Mouse (Mus musculus): Measurements from ENCODE around the gene Otop2. TPM values are rescaled to one million over a fixed set of nuclear protein-coding genes. Genes with fewer than 3 reads are reported as not detected.

Otop2 gene
- polyA plus RNA-seq, 1 experiment from 2014 or later: not detected

- ATAC-seq (ENCODE audit: low FRiP score, low TSS enrichment): no peak
- WGBS: 87% methylated on average over 5 of the region's 5 CpGs
- Histone ChIP-seq H3K9me3 (ENCODE audit: low read length) (no peaks in the 10 kb centered on the region), H3K36me3 (ENCODE audit: insufficient read depth, low read length) (no peaks in the 10 kb centered on the region), H3K4me2 (replicated peaks; ENCODE audit: low read depth, low read length) (no peak overlapping the region), H3K27me3 (ENCODE audit: insufficient read depth, low read length) (peaks cover 7% of the 10 kb centered on the region), H3K4me3 (ENCODE audit: low read length) (no peak overlapping the region), H3K27ac (ENCODE audit: low read length) (no peak overlapping the region), H3K9ac (replicated peaks; ENCODE audit: low read length) (no peak overlapping the region), H3K4me1 (ENCODE audit: insufficient read depth, low read length) (peaks cover 10% of the 10 kb centered on the region; the same call in 1 of the 2 replicates)
These were observed 46.4 kb downstream of the Otop2 start for GRCm38 (mm10) chr11:115353375-115353774.

DNA sequence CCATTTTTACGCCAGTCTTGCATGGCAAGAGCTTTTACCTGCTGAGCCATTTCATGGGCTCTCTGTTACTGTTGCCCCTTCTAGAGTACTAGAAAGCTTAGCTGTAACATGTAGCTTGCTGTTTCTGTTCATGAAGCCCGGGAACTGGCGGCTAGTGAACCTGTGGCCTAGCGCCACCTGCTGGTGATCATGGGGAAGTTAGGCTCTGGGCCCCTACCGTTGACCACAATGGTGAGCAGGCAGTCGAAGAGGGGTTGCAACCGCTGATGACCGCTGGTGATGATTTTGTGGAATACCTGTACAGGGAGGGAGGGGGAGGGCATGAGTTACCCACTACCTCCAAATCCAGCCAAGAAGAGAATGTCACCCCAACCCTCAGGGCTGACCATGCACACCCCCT is 47.2 kb downstream of the Otop2 start:
- H3K9ac ChIP-seq (replicated peaks; ENCODE audit: low read length): no peak overlapping the region
- 8% methylated on average over 8 of the region's 8 CpGs for WGBS
- H3K27me3 ChIP-seq (ENCODE audit: insufficient read depth, low read length): peaks cover 7% of the 10 kb centered on the region
- H3K9me3 ChIP-seq (ENCODE audit: low read length): no peaks in the 10 kb centered on the region
- peaks cover 11% of the 10 kb centered on the region for H3K4me1 ChIP-seq (ENCODE audit: insufficient read depth, low read length)
- no peaks in the 10 kb centered on the region for H3K36me3 ChIP-seq (ENCODE audit: insufficient read depth, low read length)
- no peak overlapping the region for H3K4me3 ChIP-seq (ENCODE audit: low read length)
- H3K27ac ChIP-seq (ENCODE audit: low read length): no peak overlapping the region
- peak; percentile 27; the same call in 1 of the 2 replicates for ATAC-seq (ENCODE audit: low FRiP score, low TSS enrichment)
- H3K4me2 ChIP-seq (replicated peaks; ENCODE audit: low read depth, low read length): no peak overlapping the region

DNA sequence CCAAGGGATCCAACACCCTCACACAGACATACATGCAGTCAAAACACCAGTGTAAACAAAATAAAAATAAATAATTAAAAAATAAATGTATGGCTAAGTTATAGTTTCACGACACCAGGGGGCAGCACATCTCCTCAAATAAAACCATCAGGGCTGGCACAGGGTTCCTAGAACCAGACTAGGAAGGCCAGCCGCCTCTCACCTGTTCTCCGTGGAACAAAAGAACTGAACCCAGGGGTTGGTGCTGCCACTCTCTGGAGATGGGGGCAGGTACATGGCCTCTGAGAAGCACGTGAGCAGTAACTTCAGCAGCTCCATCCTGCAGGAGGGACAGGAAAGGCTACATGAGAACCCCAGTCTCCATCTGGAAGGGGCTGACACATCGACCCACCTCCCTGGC is 51.5 kb downstream of the Otop2 start:
- Histone ChIP-seq H3K4me1 (ENCODE audit: insufficient read depth, low read length) (peaks cover 10% of the 10 kb centered on the region), H3K9me3 (ENCODE audit: low read length) (no peaks in the 10 kb centered on the region), H3K4me2 (replicated peaks; ENCODE audit: low read depth, low read length) (no peak overlapping the region), H3K36me3 (ENCODE audit: insufficient read depth, low read length) (no peaks in the 10 kb centered on the region), H3K4me3 (ENCODE audit: low read length) (no peak overlapping the region), H3K27ac (ENCODE audit: low read length) (no peak overlapping the region), H3K9ac (replicated peaks; ENCODE audit: low read length) (0 out of 2 replicates have a peak overlapping the region, but pooled peaks have one; percentile 23), H3K27me3 (ENCODE audit: insufficient read depth, low read length) (peaks cover 7% of the 10 kb centered on the region)
- 17% methylated on average over 5 of the region's 5 CpGs for WGBS
- ATAC-seq (ENCODE audit: low FRiP score, low TSS enrichment): peak; percentile 37; the same call in 1 of the 2 replicates

DNA sequence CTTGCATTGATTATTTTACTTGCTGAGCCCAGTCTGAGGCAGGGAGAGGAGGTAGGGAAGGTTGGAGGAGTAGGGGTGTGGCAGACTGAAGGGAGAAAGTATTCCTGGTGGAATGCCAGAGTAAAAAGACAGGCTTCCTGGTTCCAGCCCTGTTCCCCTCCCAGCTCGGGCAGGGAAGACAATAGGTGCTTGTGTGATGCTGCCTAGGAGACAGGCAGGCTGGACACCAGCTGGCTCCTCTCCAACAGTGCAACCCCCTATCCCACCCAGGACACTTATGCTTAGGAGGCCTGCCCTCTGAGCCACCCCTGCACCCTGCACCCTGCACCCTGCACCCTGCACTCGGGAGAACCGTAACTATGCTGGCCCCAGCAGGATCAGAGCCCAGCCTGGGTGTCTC is 52.3 kb downstream of the Otop2 start:
- no peak for ATAC-seq (ENCODE audit: low FRiP score, low TSS enrichment)
- WGBS: 66% methylated on average over 3 of the region's 3 CpGs
- Histone ChIP-seq H3K36me3 (ENCODE audit: insufficient read depth, low read length) (no peaks in the 10 kb centered on the region), H3K9ac (replicated peaks; ENCODE audit: low read length) (no peak overlapping the region), H3K27me3 (ENCODE audit: insufficient read depth, low read length) (peaks cover 7% of the 10 kb centered on the region), H3K4me2 (replicated peaks; ENCODE audit: low read depth, low read length) (no peak overlapping the region), H3K4me1 (ENCODE audit: insufficient read depth, low read length) (peaks cover 10% of the 10 kb centered on the region), H3K4me3 (ENCODE audit: low read length) (no peak overlapping the region), H3K27ac (ENCODE audit: low read length) (no peak overlapping the region), H3K9me3 (ENCODE audit: low read length) (no peaks in the 10 kb centered on the region)

- no peak for ATAC-seq (ENCODE audit: low FRiP score, low TSS enrichment)
- H3K9me3 ChIP-seq (ENCODE audit: low read length): no peaks in the 10 kb centered on the region
- WGBS: 76% methylated on average over 6 of the region's 6 CpGs
These were observed 52.8 kb downstream of the Otop2 start for GRCm38 (mm10) chr11:115359726-115360125.

GRCm38 (mm10) chr11:115364136-115364535 is 57.2 kb downstream of the Otop2 start:
- no peak overlapping the region for H3K9ac ChIP-seq (replicated peaks; ENCODE audit: low read length)
- H3K27ac ChIP-seq (ENCODE audit: low read length): no peak overlapping the region
- no peak overlapping the region for H3K4me2 ChIP-seq (replicated peaks; ENCODE audit: low read depth, low read length)
- no peak for ATAC-seq (ENCODE audit: low FRiP score, low TSS enrichment)
- no peak overlapping the region for H3K4me3 ChIP-seq (ENCODE audit: low read length)
- H3K36me3 ChIP-seq (ENCODE audit: insufficient read depth, low read length): no peaks in the 10 kb centered on the region
- H3K4me1 ChIP-seq (ENCODE audit: insufficient read depth, low read length): peaks cover 13% of the 10 kb centered on the region
- H3K27me3 ChIP-seq (ENCODE audit: insufficient read depth, low read length): peaks cover 24% of the 10 kb centered on the region
- 90% methylated on average over 3 of the region's 3 CpGs for whole genome bisulfite sequencing
- H3K9me3 ChIP-seq (ENCODE audit: low read length): no peaks in the 10 kb centered on the region

More at GRCm38 (mm10) chr11:115359726-115360125, 52.8 kb downstream of the Otop2 start:
- Histone ChIP-seq H3K4me1 (ENCODE audit: insufficient read depth, low read length) (peaks cover 10% of the 10 kb centered on the region), H3K27me3 (ENCODE audit: insufficient read depth, low read length) (peaks cover 7% of the 10 kb centered on the region), H3K27ac (ENCODE audit: low read length) (no peak overlapping the region), H3K9ac (replicated peaks; ENCODE audit: low read length) (no peak overlapping the region), H3K36me3 (ENCODE audit: insufficient read depth, low read length) (no peaks in the 10 kb centered on the region), H3K4me2 (replicated peaks; ENCODE audit: low read depth, low read length) (no peak overlapping the region), H3K4me3 (ENCODE audit: low read length) (no peak overlapping the region)

DNA sequence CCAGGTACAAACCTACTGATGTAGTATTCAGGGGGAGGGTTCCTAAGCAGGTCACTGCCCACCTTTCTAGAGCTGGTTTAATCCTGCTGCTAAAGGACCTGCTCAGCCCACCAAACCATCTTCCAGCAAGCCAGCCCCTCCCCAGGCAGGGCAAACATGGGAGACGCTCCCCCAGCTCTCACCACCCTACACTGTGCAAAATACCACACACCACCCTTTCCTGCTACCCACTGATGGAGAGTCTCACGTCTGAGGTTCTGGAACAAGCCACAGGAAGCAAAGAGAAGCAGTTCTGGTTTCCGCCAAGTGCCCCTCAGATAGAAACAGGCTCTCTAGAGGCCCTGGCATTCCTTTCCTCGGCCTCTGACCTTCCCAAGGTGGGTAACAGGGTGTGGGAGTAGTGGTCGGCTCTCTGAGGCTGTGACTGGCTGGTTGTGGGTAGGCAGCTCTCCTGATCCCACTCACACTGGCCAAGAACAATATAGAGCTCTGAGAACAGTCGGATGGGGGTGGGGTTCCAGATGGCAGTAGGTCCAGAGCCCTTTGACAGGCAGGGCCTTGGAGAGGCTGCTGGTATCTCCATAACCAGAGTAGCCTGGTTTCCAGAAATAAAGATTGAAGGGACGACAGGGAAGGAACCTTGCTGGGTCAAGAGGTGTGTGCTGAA is 59.2 kb downstream of the Otop2 start:
- 32% methylated on average over 7 of the region's 7 CpGs for WGBS
- no peaks in the 10 kb centered on the region for H3K9me3 ChIP-seq (ENCODE audit: low read length)
- no peak overlapping the region for H3K4me2 ChIP-seq (replicated peaks; ENCODE audit: low read depth, low read length)
- peaks cover 45% of the 10 kb centered on the region for H3K27me3 ChIP-seq (ENCODE audit: insufficient read depth, low read length)
- no peaks in the 10 kb centered on the region for H3K36me3 ChIP-seq (ENCODE audit: insufficient read depth, low read length)
- H3K9ac ChIP-seq (replicated peaks; ENCODE audit: low read length): no peak overlapping the region
- H3K27ac ChIP-seq (ENCODE audit: low read length): no peak overlapping the region
- H3K4me1 ChIP-seq (ENCODE audit: insufficient read depth, low read length): peaks cover 13% of the 10 kb centered on the region
- ATAC-seq (ENCODE audit: low FRiP score, low TSS enrichment): peak; percentile 39; the same call in 1 of the 2 replicates
- H3K4me3 ChIP-seq (ENCODE audit: low read length): peak overlapping the region; percentile 60; the same call in 1 of the 2 replicates

- Histone ChIP-seq H3K36me3 (ENCODE audit: insufficient read depth, low read length) (no peaks in the 10 kb centered on the region), H3K9ac (replicated peaks; ENCODE audit: low read length) (peak overlapping the region; percentile 70), H3K4me2 (replicated peaks; ENCODE audit: low read depth, low read length) (peak overlapping the region; percentile 96), H3K4me3 (ENCODE audit: low read length) (peak overlapping the region; percentile 60), H3K27me3 (ENCODE audit: insufficient read depth, low read length) (peaks cover 50% of the 10 kb centered on the region), H3K9me3 (ENCODE audit: low read length) (no peaks in the 10 kb centered on the region), H3K27ac (ENCODE audit: low read length) (no peak overlapping the region), H3K4me1 (ENCODE audit: insufficient read depth, low read length) (peaks cover 13% of the 10 kb centered on the region)
- ATAC-seq (ENCODE audit: low FRiP score, low TSS enrichment): peak; percentile 50; the same call in 1 of the 2 replicates
- WGBS: 4% methylated on average over 28 of the region's 28 CpGs
These were observed 59.9 kb downstream of the Otop2 start for GRCm38 (mm10) chr11:115366706-115367394.

DNA sequence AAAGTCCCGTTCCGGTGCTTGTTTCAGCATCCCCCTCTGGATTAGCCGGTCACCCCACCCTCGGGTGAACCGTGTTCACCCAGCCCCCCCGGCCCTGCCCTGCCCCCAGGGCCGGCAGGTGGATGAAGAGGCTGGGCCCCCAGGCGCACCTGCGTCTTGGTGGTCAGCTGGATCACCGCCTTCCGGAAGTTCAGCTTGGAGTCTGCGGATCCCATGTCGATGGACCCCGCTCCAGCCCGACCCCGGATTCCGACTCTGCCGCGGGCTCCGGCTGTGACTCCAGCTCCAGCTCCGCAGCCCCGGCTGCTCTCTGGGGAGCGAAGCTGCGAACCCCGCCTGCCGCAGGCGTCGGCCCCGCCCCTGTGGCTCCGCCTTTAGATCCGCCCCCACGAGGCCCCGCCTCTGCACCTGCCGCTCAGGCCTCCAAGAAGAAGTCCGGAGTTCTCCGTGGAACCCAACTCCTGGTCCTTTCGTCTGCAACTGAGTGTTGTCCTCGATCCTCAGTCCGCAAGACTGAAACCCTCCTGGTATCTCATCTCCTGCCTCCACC is 60.5 kb downstream of the Otop2 start, which contains the start of gene Hid1:
Hid1 (minus strand) TSS at position 362 of the 550 bp plus-strand sequence.
- under 1% methylated on average over 37 of the region's 39 CpGs for WGBS

More for the DNA sequence above, 60.5 kb downstream of the Otop2 start, which contains the start of gene Hid1:
- Histone ChIP-seq H3K4me2 (replicated peaks; ENCODE audit: low read depth, low read length) (peak within 1 kb of the TSS; percentile 96), H3K9ac (replicated peaks; ENCODE audit: low read length) (peak within 1 kb of the TSS; percentile 70), H3K9me3 (ENCODE audit: low read length) (no peaks in the 10 kb centered on the region), H3K4me3 (ENCODE audit: low read length) (peak within 1 kb of the TSS; percentile 60), H3K27ac (ENCODE audit: low read length) (no peak within 1 kb of the TSS), H3K4me1 (ENCODE audit: insufficient read depth, low read length) (peaks cover 13% of the 10 kb centered on the region), H3K27me3 (ENCODE audit: insufficient read depth, low read length) (peaks cover 50% of the 10 kb centered on the region), H3K36me3 (ENCODE audit: insufficient read depth, low read length) (no peaks in the 10 kb centered on the region)
- peak; percentile 72 for ATAC-seq (ENCODE audit: low FRiP score, low TSS enrichment)
